Mouse (Mus musculus) left cerebral cortex, postnatal 14 days (tissue): ENCODE results near the gene Gm14443. TPM values are rescaled to one million over a fixed set of nuclear protein-coding genes. Genes with fewer than 3 reads are reported as not detected.

Experiments used
- total RNA-seq, 2 experiments: library from RNA; stranded (reverse); gene quantifications; 2 replicates each; pipeline ENCODE4 v1.2.3; 2021

Gm14443 gene
- total RNA-seq, 2 experiments from 2014 or later: 3.1 to 3.9 TPM

Other genes starting within 250 kb of the Gm14443 start
- 1 to 10 TPM; 1.3 to 1.5 TPM for gene Gm14444, start 165.6 kb downstream of the Gm14443 start, total RNA-seq
- 1 to 10 TPM in 1 of 2 experiments, under 1 TPM in 1; 0.68 to 1.2 TPM for gene Gm14393, start 108.1 kb downstream of the Gm14443 start, total RNA-seq
- gene Gm14399, start 33.9 kb downstream of the Gm14443 start, total RNA-seq: 10 to 100 TPM; 13.3 to 14.1 TPM
- gene Gm14391, start 31.0 kb upstream of the Gm14443 start, total RNA-seq: 10 to 100 TPM; 77.3 to 78.5 TPM
- 1 to 10 TPM in 1 of 2 experiments, not detected in 1; 7.4 TPM for gene Gm14440, start 99.3 kb upstream of the Gm14443 start, total RNA-seq
- 10 to 100 TPM; 41.6 to 42.1 TPM for gene Gm4631, start 162.3 kb upstream of the Gm14443 start, total RNA-seq
- 1 to 10 TPM; 4.8 to 5.4 TPM for gene Zfp968, start 196.6 kb upstream of the Gm14443 start, total RNA-seq